Mouse (Mus musculus) bone marrow macrophage, adult 2 months (primary cell): ENCODE measurements at regions not wholly inside any gene's neighbourhood (a gene's known extent, or its start where the extent isn't known, plus 50 kb on each side); places are given as distances from the start of the nearest gene placed in this dataset.

ENCODE experiments used
- CTCF ChIP-seq: IDR thresholded peaks from 2 replicates; pipeline ENCODE4 v1.5.1; 2012; ENCODE audit warnings: low read depth, mild to moderate bottlenecking, low read length, moderate library complexity
- POLR2A ChIP-seq: IDR thresholded peaks from 2 replicates; pipeline ENCODE4 v1.6.1; 2012; ENCODE audit warnings: mild to moderate bottlenecking, low read depth, low read length, borderline replicate concordance

- no peak for TF ChIP-seq CTCF
- no peak for TF ChIP-seq POLR2A
Observed at GRCm38 (mm10) chr5:43034421-43034820, 198.5 kb upstream of the Cpeb2 start.
